Mouse (Mus musculus): Measurements from ENCODE around the gene Higd2a.
"Not testable (repeated sequence)": the region's sequence is repeated elsewhere in the genome, so short reads cannot be mapped to it uniquely, and the experiment has no call there.

Higd2a gene

GRCm38 (mm10) chr13:54582126-54582525, 7.9 kb upstream of the Higd2a start:
- no peak for DNase-seq (ENCODE audit: low read depth, low spot score)

GRCm38 (mm10) chr13:54582860-54583259, 7.1 kb upstream of the Higd2a start:
- no peak for DNase-seq (ENCODE audit: low read depth, low spot score)

- DNase-seq (ENCODE audit: low read depth, low spot score): no peak
Measured at GRCm38 (mm10) chr13:54585831-54586230, 4.2 kb upstream of the Higd2a start.

- no peak for DNase-seq (ENCODE audit: low read depth, low spot score)
Measured at GRCm38 (mm10) chr13:54589414-54589995, 502 bp upstream of the Higd2a start.

GRCm38 (mm10) chr13:54591776-54592356, 1.9 kb downstream of the Higd2a start:
- DNase-seq (ENCODE audit: low read depth, low spot score): no peak

GRCm38 (mm10) chr13:54593617-54594016, 3.6 kb downstream of the Higd2a start:
- no peak for DNase-seq (ENCODE audit: low read depth, low spot score)

- DNase-seq (ENCODE audit: low read depth, low spot score): no peak
Measured at GRCm38 (mm10) chr13:54596107-54596690, 6.2 kb downstream of the Higd2a start.

GRCm38 (mm10) chr13:54596870-54597269, 6.9 kb downstream of the Higd2a start:
- DNase-seq (ENCODE audit: low read depth, low spot score): no peak

- DNase-seq (ENCODE audit: low read depth, low spot score): no peak
Measured at GRCm38 (mm10) chr13:54598622-54599143, 8.7 kb downstream of the Higd2a start.

GRCm38 (mm10) chr13:54602639-54603111, 12.7 kb downstream of the Higd2a start:
- no peak for DNase-seq (ENCODE audit: low read depth, low spot score)

GRCm38 (mm10) chr13:54603501-54603900, 13.5 kb downstream of the Higd2a start:
- no peak for DNase-seq (ENCODE audit: low read depth, low spot score)

GRCm38 (mm10) chr13:54604221-54604620, 14.2 kb downstream of the Higd2a start:
- DNase-seq (ENCODE audit: low read depth, low spot score): peak; percentile 42

GRCm38 (mm10) chr13:54605426-54605825, 15.4 kb downstream of the Higd2a start:
- DNase-seq (ENCODE audit: low read depth, low spot score): no peak

GRCm38 (mm10) chr13:54607204-54607603, 17.2 kb downstream of the Higd2a start:
- no peak for DNase-seq (ENCODE audit: low read depth, low spot score)

GRCm38 (mm10) chr13:54608002-54608401, 18.0 kb downstream of the Higd2a start:
- DNase-seq (ENCODE audit: low read depth, low spot score): no peak

- no peak for DNase-seq (ENCODE audit: low read depth, low spot score)
Measured at GRCm38 (mm10) chr13:54608666-54609065, 18.7 kb downstream of the Higd2a start.

GRCm38 (mm10) chr13:54609301-54609700, 19.3 kb downstream of the Higd2a start:
- DNase-seq (ENCODE audit: low read depth, low spot score): no peak

GRCm38 (mm10) chr13:54610613-54610971, 20.6 kb downstream of the Higd2a start:
- DNase-seq (ENCODE audit: low read depth, low spot score): no peak

- no peak for DNase-seq (ENCODE audit: low read depth, low spot score)
Measured at GRCm38 (mm10) chr13:54610972-54611754, 21.2 kb downstream of the Higd2a start, which contains the start of gene Cltb. Gene Cltb (minus strand): TSS chr13:54611344.

GRCm38 (mm10) chr13:54613141-54613540, 23.1 kb downstream of the Higd2a start:
- DNase-seq (ENCODE audit: low read depth, low spot score): not testable (repeated sequence)

- no peak for DNase-seq (ENCODE audit: low read depth, low spot score)
Measured at GRCm38 (mm10) chr13:54616307-54616706, 26.3 kb downstream of the Higd2a start.

- no peak for DNase-seq (ENCODE audit: low read depth, low spot score)
Measured at GRCm38 (mm10) chr13:54616998-54617397, 27.0 kb downstream of the Higd2a start.

All from retina, adult 2 months (tissue).